Mouse (Mus musculus) lung, adult 10 weeks (tissue): ENCODE measurements around the gene Rspo1. TPM values are rescaled to one million over a fixed set of nuclear protein-coding genes. Genes with fewer than 3 reads are reported as not detected.

ENCODE experiments used
- polyA plus RNA-seq: library from polyadenylated mRNA; stranded (reverse); fragments of 350-450 nt; fragmentation: Illumina TruSeq; extraction: RNeasy Lipid Tissue Mini Kit (QIAGEN cat#74804); gene quantifications from one replicate; pipeline ENCODE4 v1.2.3, GENCODE M21; 2014; ENCODE audit warnings: low read depth, low replicate concordance; ENCODE audit not compliant: insufficient read depth

Gene Rspo1
- 11.9 TPM for polyA plus RNA-seq

GRCm38 (mm10) chr4:124985671-124986602 lies at the start of gene Rspo1:
Rspo1 (plus strand) TSS chr4:124986430.

GRCm38 (mm10) chr4:124936613-124937471 lies 49.4 kb upstream of the Rspo1 start, which contains the start of gene 9930104L06Rik:
9930104L06Rik (plus strand) TSS chr4:124937048.

GRCm38 (mm10) chr4:124939211-124939610 lies 47.0 kb upstream of the Rspo1 start, which contains the start of gene Cdca8:
Cdca8 (minus strand) TSS chr4:124939311.

GRCm38 (mm10) chr4:125015806-125016635 lies 29.8 kb downstream of the Rspo1 start, which contains the start of gene Gnl2:
Gnl2 (plus strand) TSS chr4:125016585.

Other genes with a start within 250 kb of the Rspo1 start
- gene Inpp5b, start 244.6 kb upstream of the Rspo1 start, polyA plus RNA-seq, result 33.4 TPM
- 6.6 TPM for gene Mtf1, start 184.3 kb upstream of the Rspo1 start, polyA plus RNA-seq
- gene Yrdc, start 135.8 kb upstream of the Rspo1 start, polyA plus RNA-seq, result 28.4 TPM
- gene 1110065P20Rik, start 135.2 kb upstream of the Rspo1 start, polyA plus RNA-seq, result 29.6 TPM
- 0.08 TPM for gene Maneal, start 124.3 kb upstream of the Rspo1 start, polyA plus RNA-seq
- gene Epha10, start 105.5 kb upstream of the Rspo1 start, polyA plus RNA-seq, result not detected
- 6.6 TPM for gene 9930104L06Rik, start 49.4 kb upstream of the Rspo1 start, polyA plus RNA-seq
- gene Cdca8, start 47.1 kb upstream of the Rspo1 start, polyA plus RNA-seq, result 1.6 TPM
- 24.7 TPM for gene Gnl2, start 30.2 kb downstream of the Rspo1 start, polyA plus RNA-seq
- 13.8 TPM for gene Dnali1, start 79.3 kb downstream of the Rspo1 start, polyA plus RNA-seq
- gene Snip1, start 80.2 kb downstream of the Rspo1 start, polyA plus RNA-seq, result 13.3 TPM
- gene Meaf6, start 98.7 kb downstream of the Rspo1 start, polyA plus RNA-seq, result 22.6 TPM
- 4.1 TPM for gene Zc3h12a, start 141.4 kb downstream of the Rspo1 start, polyA plus RNA-seq